Mouse (Mus musculus) heart, embryonic 12.5 days (tissue): ENCODE results near the gene Tap2. TPM values are rescaled to one million over a fixed set of nuclear protein-coding genes. Genes with fewer than 3 reads are reported as not detected.

ENCODE experiments used
- ATAC-seq: fragments of 200-750 bp; cut with Nextera tagmentation; 2 replicates; pipeline ENCODE4 v1.8.0; 2017; ENCODE audit warnings: moderate TSS enrichment, moderate library complexity; ENCODE audit not compliant: insufficient number of reproducible peaks, low FRiP score
- H3K27ac ChIP-seq: fragments of 300-500 bp; sonication (generic); 2 replicates; pipeline ENCODE4 v1.5.1; 2016; ENCODE audit warnings: mild to moderate bottlenecking, moderate library complexity; ENCODE audit not compliant: poor library complexity, severe bottlenecking
- H3K27me3 ChIP-seq: fragments of 300-500 bp; sonication (generic); replicated peaks from 2 replicates; pipeline ENCODE4 v1.6.1; 2016; ENCODE audit warnings: mild to moderate bottlenecking, moderate library complexity
- H3K36me3 ChIP-seq: fragments of 300-500 bp; sonication (generic); 2 replicates; pipeline ENCODE4 v1.6.1; 2016; ENCODE audit warnings: mild to moderate bottlenecking, moderate library complexity
- H3K4me1 ChIP-seq: fragments of 300-500 bp; sonication (generic); replicated peaks from 2 replicates; pipeline ENCODE4 v1.6.1; 2016; ENCODE audit warnings: mild to moderate bottlenecking
- H3K4me2 ChIP-seq: fragments of 300-500 bp; sonication (generic); 2 replicates; pipeline ENCODE4 v1.6.1; 2016; ENCODE audit warnings: mild to moderate bottlenecking, moderate library complexity
- H3K4me3 ChIP-seq: fragments of 300-500 bp; sonication (generic); 2 replicates; pipeline ENCODE4 v1.5.1; 2016; ENCODE audit warnings: mild to moderate bottlenecking
- H3K9ac ChIP-seq: fragments of 300-500 bp; sonication (generic); 2 replicates; pipeline ENCODE4 v1.6.1; 2016; ENCODE audit warnings: mild to moderate bottlenecking, moderate library complexity
- H3K9me3 ChIP-seq: fragments of 300-500 bp; sonication (generic); replicated peaks from 2 replicates; pipeline ENCODE4 v1.6.1; 2016; ENCODE audit warnings: mild to moderate bottlenecking, moderate library complexity
- WGBS: fragments of 180-500 bp; shearing (Covaris S2); methylation state at CpG from one replicate; pipeline ENCODE4 v1.1.7; 2016; 5-methylcytosine and 5-hydroxymethylcytosine counted together
- polyA plus RNA-seq: library from polyadenylated mRNA; unstranded; fragments of >200 nt; fragmentation: Nextera tagmentation; extraction: Ambion mirVana; gene quantifications from 2 replicates; pipeline ENCODE4 v1.2.1, GENCODE M21; 2016

Gene Tap2
- polyA plus RNA-seq, 1 experiment from 2014 or later, result 1.7 TPM

GRCm38 (mm10) chr17:34196941-34197894 lies 6.1 kb upstream of the Tap2 start, which contains the start of gene Psmb8:
TSS of gene Psmb8 (plus strand) at chr17:34197721.
- Histone ChIP-seq H3K4me3 (peak within 1 kb of the TSS; percentile 56), H3K36me3 (no peaks in the 10 kb centered on the region), H3K9me3 (no peaks in the 10 kb centered on the region), H3K27me3 (peaks cover 93% of the 10 kb centered on the region), H3K4me1 (peaks cover 11% of the 10 kb centered on the region), H3K9ac (peak within 1 kb of the TSS; percentile 16; the same call in 1 of the 2 replicates), H3K27ac (no peak within 1 kb of the TSS), H3K4me2 (peak within 1 kb of the TSS; percentile 84)
- ATAC-seq, result peak; percentile 51
- WGBS, result 4% methylated on average over 41 of the region's 41 CpGs

GRCm38 (mm10) chr17:34197904-34198520 lies 5.3 kb upstream of the Tap2 start:
- no peak overlapping the region for H3K27ac ChIP-seq
- H3K4me1 ChIP-seq, result peaks cover 11% of the 10 kb centered on the region
- H3K27me3 ChIP-seq, result peaks cover 89% of the 10 kb centered on the region
- H3K4me3 ChIP-seq, result peak overlapping the region; percentile 56
- no peak for ATAC-seq
- H3K4me2 ChIP-seq, result peak overlapping the region; percentile 84
- no peaks in the 10 kb centered on the region for H3K36me3 ChIP-seq
- H3K9ac ChIP-seq, result peak overlapping the region; percentile 16; the same call in 1 of the 2 replicates
- no peaks in the 10 kb centered on the region for H3K9me3 ChIP-seq
- 3% methylated on average over 32 of the region's 32 CpGs for WGBS

GRCm38 (mm10) chr17:34198521-34198912 lies 4.8 kb upstream of the Tap2 start:
- peaks cover 90% of the 10 kb centered on the region for H3K27me3 ChIP-seq

GRCm38 (mm10) chr17:34199050-34199619 lies 4.2 kb upstream of the Tap2 start:
- H3K4me2 ChIP-seq, result no peak overlapping the region
- 60% methylated on average over 12 of the region's 12 CpGs for WGBS
- ATAC-seq, result no peak

More at GRCm38 (mm10) chr17:34198521-34198912, 4.8 kb upstream of the Tap2 start:
- no peak overlapping the region for H3K27ac ChIP-seq
- H3K4me3 ChIP-seq, result peak overlapping the region; percentile 56
- no peaks in the 10 kb centered on the region for H3K9me3 ChIP-seq
- peak overlapping the region; percentile 16; the same call in 1 of the 2 replicates for H3K9ac ChIP-seq
- ATAC-seq, result no peak
- WGBS, result 9% methylated on average over 11 of the region's 11 CpGs
- H3K4me2 ChIP-seq, result peak overlapping the region; percentile 84
- peaks cover 11% of the 10 kb centered on the region for H3K4me1 ChIP-seq
- no peaks in the 10 kb centered on the region for H3K36me3 ChIP-seq

GRCm38 (mm10) chr17:34200047-34200446 lies 3.3 kb upstream of the Tap2 start:
- Histone ChIP-seq H3K27ac (no peak overlapping the region), H3K4me3 (no peak overlapping the region), H3K4me2 (no peak overlapping the region), H3K9me3 (no peaks in the 10 kb centered on the region), H3K27me3 (peaks cover 84% of the 10 kb centered on the region), H3K9ac (no peak overlapping the region), H3K36me3 (no peaks in the 10 kb centered on the region), H3K4me1 (peaks cover 15% of the 10 kb centered on the region)
- 75% methylated on average over 10 of the region's 10 CpGs for WGBS
- no peak for ATAC-seq

More at GRCm38 (mm10) chr17:34199050-34199619, 4.2 kb upstream of the Tap2 start:
- Histone ChIP-seq H3K36me3 (no peaks in the 10 kb centered on the region), H3K27ac (no peak overlapping the region), H3K9me3 (no peaks in the 10 kb centered on the region), H3K4me3 (no peak overlapping the region), H3K27me3 (peaks cover 89% of the 10 kb centered on the region), H3K9ac (no peak overlapping the region), H3K4me1 (peaks cover 11% of the 10 kb centered on the region)

- 85% methylated on average over 16 of the region's 16 CpGs for WGBS
- Histone ChIP-seq H3K9me3 (no peaks in the 10 kb centered on the region), H3K36me3 (no peaks in the 10 kb centered on the region), H3K4me2 (no peak overlapping the region), H3K27me3 (peaks cover 83% of the 10 kb centered on the region), H3K9ac (no peak overlapping the region), H3K27ac (no peak overlapping the region), H3K4me1 (peaks cover 21% of the 10 kb centered on the region), H3K4me3 (no peak overlapping the region)
- ATAC-seq, result no peak
Observed at GRCm38 (mm10) chr17:34200772-34201505, 2.4 kb upstream of the Tap2 start.

- peaks cover 83% of the 10 kb centered on the region for H3K27me3 ChIP-seq
Observed at GRCm38 (mm10) chr17:34201506-34202055, 1.7 kb upstream of the Tap2 start.

GRCm38 (mm10) chr17:34202760-34203442 lies 426 bp upstream of the Tap2 start:
- Histone ChIP-seq H3K4me1 (peaks cover 17% of the 10 kb centered on the region), H3K27me3 (peaks cover 79% of the 10 kb centered on the region), H3K4me2 (no peak overlapping the region), H3K36me3 (no peaks in the 10 kb centered on the region), H3K4me3 (no peak overlapping the region), H3K9me3 (no peaks in the 10 kb centered on the region), H3K9ac (no peak overlapping the region), H3K27ac (no peak overlapping the region)
- 79% methylated on average over 4 of the region's 4 CpGs for WGBS
- peak; percentile 34; the same call in 1 of the 2 replicates for ATAC-seq

More at GRCm38 (mm10) chr17:34201506-34202055, 1.7 kb upstream of the Tap2 start:
- H3K36me3 ChIP-seq, result no peaks in the 10 kb centered on the region
- H3K9ac ChIP-seq, result no peak overlapping the region
- WGBS, result 58% methylated on average over 7 of the region's 7 CpGs
- H3K4me1 ChIP-seq, result peaks cover 21% of the 10 kb centered on the region
- H3K27ac ChIP-seq, result no peak overlapping the region
- no peaks in the 10 kb centered on the region for H3K9me3 ChIP-seq
- no peak overlapping the region for H3K4me2 ChIP-seq
- H3K4me3 ChIP-seq, result no peak overlapping the region
- ATAC-seq, result no peak

GRCm38 (mm10) chr17:34204303-34205010 lies 1.1 kb downstream of the Tap2 start:
- Histone ChIP-seq H3K36me3 (no peaks in the 10 kb centered on the region), H3K27ac (no peak overlapping the region), H3K27me3 (peaks cover 77% of the 10 kb centered on the region), H3K4me1 (peaks cover 11% of the 10 kb centered on the region), H3K9ac (peak overlapping the region; percentile 73), H3K4me3 (peak overlapping the region; percentile 80), H3K9me3 (peaks cover 1% of the 10 kb centered on the region; the same call in 1 of the 2 replicates), H3K4me2 (peak overlapping the region; percentile 97)
- 0 out of 2 replicates have a peak, but pooled peaks have one; percentile 26 for ATAC-seq
- WGBS, result 1% methylated on average over 44 of the region's 44 CpGs
